Mouse (Mus musculus) CD8-positive naive resting alpha-beta T cell, adult 2 months (primary cell): ENCODE results near the gene Kntc1.

Source experiments
- DNase-seq, 2 experiments: peaks; one replicate each; pipeline ENCODE4 v3.0.0; 2022; ENCODE audit warnings: low read depth in 2 of 2, low spot score in 2 of 2

Gene Kntc1

GRCm38 (mm10) chr5:123865365-123865764, 115.8 kb downstream of the Kntc1 start, which contains the start of gene Hcar2:
Gene Hcar2 (minus strand): TSS chr5:123865499.
- no peak for DNase-seq

GRCm38 (mm10) chr5:123866457-123866856, 116.9 kb downstream of the Kntc1 start:
- no peak for DNase-seq

GRCm38 (mm10) chr5:123869615-123870014, 120.1 kb downstream of the Kntc1 start:
- DNase-seq = no peak
